Mouse (Mus musculus) lung, postnatal 0 days (tissue): ENCODE results near the gene Bst2.

ENCODE experiments used
- CTCF ChIP-seq: IDR thresholded peaks from 2 replicates; pipeline ENCODE4 v1.5.1; 2016; ENCODE audit warnings: antibody characterized with exemption, mild to moderate bottlenecking
- EP300 ChIP-seq: IDR thresholded peaks from 2 replicates; pipeline ENCODE4 v1.6.1; 2016; ENCODE audit warnings: antibody characterized with exemption, mild to moderate bottlenecking, control low read depth

DNA sequence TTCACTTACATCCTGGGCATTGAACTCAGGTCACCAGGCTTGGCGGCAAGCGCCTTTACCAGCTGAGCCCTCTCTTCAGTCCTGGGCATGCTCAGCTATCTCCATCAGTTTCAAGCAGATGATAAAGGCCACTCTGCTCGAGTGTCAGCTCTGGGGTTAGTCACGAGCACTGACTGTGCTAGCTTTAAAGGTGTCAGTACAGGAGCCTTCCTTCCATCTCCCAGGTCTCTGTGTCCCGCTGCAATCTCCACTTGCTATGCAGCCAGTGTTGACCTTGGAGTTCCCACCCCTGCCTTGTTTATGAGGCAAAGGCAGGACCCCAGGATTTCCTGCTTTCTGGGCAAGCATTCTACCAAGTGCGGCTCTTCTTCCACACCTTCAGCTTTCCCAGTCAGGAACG lies 30.3 kb upstream of the Bst2 start:
- TF ChIP-seq EP300 (no peak), CTCF (no peak)
